Mouse (Mus musculus) MN1 (cell line): ENCODE measurements around the gene Spint1.

Experiments
- DNase-seq: peaks from one replicate; pipeline ENCODE4 v3.0.0-alpha.2; 2016; ENCODE audit warnings: low spot score

The Spint1 gene

DNA sequence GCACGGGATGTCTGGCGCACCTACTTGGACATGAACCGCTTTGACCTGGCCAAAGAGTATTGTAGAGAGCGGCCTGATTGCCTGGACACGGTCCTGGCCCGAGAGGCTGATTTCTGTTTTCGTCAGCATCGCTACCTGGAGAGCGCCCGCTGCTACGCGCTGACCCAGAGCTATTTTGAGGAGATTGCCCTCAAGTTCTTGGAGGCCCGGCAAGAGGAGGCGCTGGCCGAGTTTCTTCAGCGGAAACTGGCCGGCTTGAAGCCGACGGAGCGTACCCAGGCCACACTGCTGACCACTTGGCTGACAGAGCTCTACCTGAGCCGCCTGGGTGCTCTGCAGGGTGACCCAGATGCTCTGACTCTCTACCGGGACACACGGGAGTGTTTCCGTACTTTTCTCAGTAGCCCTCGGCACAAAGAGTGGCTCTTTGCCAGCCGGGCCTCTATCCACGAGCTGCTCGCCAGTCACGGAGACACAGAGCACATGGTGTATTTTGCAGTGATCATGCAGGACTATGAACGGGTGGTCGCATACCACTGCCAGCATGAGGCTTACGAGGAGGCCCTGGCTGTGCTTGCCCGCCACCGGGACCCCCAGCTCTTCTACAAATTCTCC is 56.7 kb downstream of the Spint1 start:
- DNase-seq, result no peak

DNA sequence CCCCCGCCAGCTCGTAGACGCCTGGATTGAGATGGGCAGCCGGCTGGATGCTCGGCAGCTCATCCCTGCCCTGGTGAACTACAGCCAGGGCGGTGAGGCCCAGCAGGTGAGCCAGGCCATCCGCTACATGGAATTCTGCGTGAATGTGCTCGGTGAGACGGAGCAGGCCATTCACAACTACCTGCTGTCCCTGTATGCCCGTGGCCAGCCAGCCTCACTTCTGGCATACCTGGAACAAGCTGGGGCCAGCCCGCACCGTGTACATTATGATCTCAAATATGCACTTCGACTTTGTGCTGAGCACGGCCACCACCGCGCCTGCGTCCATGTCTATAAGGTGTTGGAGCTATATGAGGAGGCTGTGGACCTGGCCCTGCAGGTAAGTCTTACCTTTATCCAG is 57.2 kb downstream of the Spint1 start:
- DNase-seq, result no peak

DNA sequence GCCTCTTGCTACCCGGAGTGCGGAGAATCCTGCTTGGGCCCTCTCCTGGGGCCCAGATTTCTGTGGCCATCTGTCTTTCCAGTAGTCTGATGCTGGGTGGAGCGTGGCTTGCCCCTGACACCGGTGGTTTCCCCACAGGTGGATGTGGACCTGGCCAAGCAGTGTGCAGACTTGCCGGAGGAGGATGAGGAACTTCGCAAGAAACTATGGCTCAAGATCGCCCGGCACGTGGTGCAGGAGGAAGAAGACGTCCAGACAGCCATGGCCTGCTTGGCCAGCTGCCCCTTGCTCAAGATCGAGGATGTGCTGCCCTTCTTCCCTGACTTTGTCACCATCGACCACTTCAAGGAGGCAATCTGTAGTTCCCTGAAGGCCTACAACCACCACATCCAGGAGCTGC is 59.6 kb downstream of the Spint1 start:
- DNase-seq, result no peak

DNA sequence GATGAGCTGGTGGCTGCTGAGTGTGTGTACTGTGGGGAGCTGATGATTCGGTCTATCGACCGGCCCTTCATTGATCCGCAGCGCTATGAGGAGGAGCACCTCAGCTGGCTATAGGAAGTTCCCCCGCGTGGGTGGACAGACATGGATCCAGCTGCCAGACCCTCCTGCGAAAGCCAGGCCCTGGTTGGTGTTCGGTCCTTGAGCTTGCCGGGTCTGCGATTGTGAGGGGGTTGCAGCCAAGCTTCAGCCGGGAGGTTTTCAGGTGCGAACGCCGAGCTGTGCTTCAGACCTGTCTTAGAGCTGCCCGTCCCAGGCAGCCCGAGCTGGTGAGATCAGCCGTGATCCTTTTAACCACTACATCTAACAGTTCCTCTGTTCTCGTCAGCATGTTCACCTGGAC is 60.3 kb downstream of the Spint1 start:
- no peak for DNase-seq

DNA sequence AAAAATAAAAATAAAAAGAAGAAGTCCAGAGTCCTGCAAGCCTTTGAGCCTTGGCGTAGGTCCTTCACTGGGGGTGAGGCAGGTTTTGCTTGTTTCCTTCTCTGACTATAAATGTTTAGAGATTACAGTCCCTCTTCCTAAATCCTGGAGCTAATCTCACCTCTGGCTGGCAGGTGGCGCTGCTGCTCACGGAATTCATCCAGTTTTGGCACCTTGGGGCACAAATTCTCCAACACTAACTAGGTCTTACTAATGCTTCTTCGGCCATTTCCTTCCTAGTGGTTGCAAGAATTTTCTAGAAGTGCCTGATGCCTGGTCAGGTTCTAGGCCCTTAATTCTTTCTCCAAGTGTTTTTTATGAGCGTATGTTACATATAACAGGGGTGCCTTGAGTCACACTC is 61.2 kb downstream of the Spint1 start:
- DNase-seq, result peak; percentile 77

DNA sequence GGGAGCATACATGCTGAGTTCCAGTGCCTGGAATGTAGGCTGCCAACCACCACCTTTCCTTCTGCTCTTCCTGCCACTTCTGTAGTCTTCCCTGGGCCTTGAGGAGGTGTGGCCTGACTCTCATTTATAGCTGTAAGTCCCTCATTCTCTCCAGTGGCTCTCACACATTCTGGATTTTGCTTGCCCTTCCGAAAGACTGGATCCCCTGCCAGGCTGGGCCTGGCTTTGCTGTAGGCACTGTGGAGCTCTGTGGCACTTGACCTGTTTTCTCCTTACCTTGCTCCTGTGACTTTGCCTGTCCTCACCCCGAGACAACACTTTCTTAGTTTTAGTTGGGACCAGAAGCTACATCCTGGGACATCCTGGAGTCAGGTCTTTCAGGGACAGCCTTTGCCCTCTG is 61.7 kb downstream of the Spint1 start:
- DNase-seq, result no peak
